Mouse (Mus musculus): ENCODE measurements around the gene B4galt5. TPM values are rescaled to one million over a fixed set of nuclear protein-coding genes. Genes with fewer than 3 reads are reported as not detected.

The B4galt5 gene
- polyA plus RNA-seq, 1 experiment from 2014 or later: 1.5 TPM

- Histone ChIP-seq H3K27me3 (ENCODE audit: control insufficient read depth, insufficient read depth, low read depth, low read length) (no peaks in the 10 kb centered on the region), H3K4me2 (ENCODE audit: low read depth, low read length) (no peak overlapping the region), H3K27ac (ENCODE audit: low read length) (no peak overlapping the region), H3K9me3 (replicated peaks; ENCODE audit: control insufficient read depth, low read length) (no peaks in the 10 kb centered on the region), H3K36me3 (ENCODE audit: control insufficient read depth, insufficient read depth) (no peaks in the 10 kb centered on the region; the same call in 1 of the 2 replicates), H3K4me1 (ENCODE audit: control insufficient read depth, low read depth, low read length) (peaks cover 15% of the 10 kb centered on the region), H3K4me3 (ENCODE audit: low read depth, low read length) (no peak overlapping the region), H3K9ac (ENCODE audit: low read depth, low read length) (no peak overlapping the region)
- peak; percentile 53 for ATAC-seq (ENCODE audit: low read depth)
- WGBS (ENCODE audit: insufficient replicate concordance): 66% methylated on average over 27 of the region's 27 CpGs
Observed at GRCm38 (mm10) chr2:167298729-167299705, 50.0 kb downstream of the B4galt5 start.

- WGBS (ENCODE audit: insufficient replicate concordance): 70% methylated on average over 11 of the region's 11 CpGs
- H3K27ac ChIP-seq (ENCODE audit: low read length): no peak overlapping the region
- H3K4me2 ChIP-seq (ENCODE audit: low read depth, low read length): no peak overlapping the region
- peaks cover 19% of the 10 kb centered on the region for H3K4me1 ChIP-seq (ENCODE audit: control insufficient read depth, low read depth, low read length)
- no peaks in the 10 kb centered on the region for H3K27me3 ChIP-seq (ENCODE audit: control insufficient read depth, insufficient read depth, low read depth, low read length)
- H3K9me3 ChIP-seq (replicated peaks; ENCODE audit: control insufficient read depth, low read length): no peaks in the 10 kb centered on the region
- no peak for ATAC-seq (ENCODE audit: low read depth)
- no peak overlapping the region for H3K4me3 ChIP-seq (ENCODE audit: low read depth, low read length)
- H3K36me3 ChIP-seq (ENCODE audit: control insufficient read depth, insufficient read depth): no peaks in the 10 kb centered on the region; the same call in 1 of the 2 replicates
- H3K9ac ChIP-seq (ENCODE audit: low read depth, low read length): no peak overlapping the region
Observed at GRCm38 (mm10) chr2:167297985-167298384, 51.0 kb downstream of the B4galt5 start.

GRCm38 (mm10) chr2:167294926-167295325 is 54.1 kb downstream of the B4galt5 start:
- Histone ChIP-seq H3K4me2 (ENCODE audit: low read depth, low read length) (no peak overlapping the region), H3K27me3 (ENCODE audit: control insufficient read depth, insufficient read depth, low read depth, low read length) (no peaks in the 10 kb centered on the region), H3K36me3 (ENCODE audit: control insufficient read depth, insufficient read depth) (no peaks in the 10 kb centered on the region), H3K9me3 (replicated peaks; ENCODE audit: control insufficient read depth, low read length) (no peaks in the 10 kb centered on the region), H3K9ac (ENCODE audit: low read depth, low read length) (no peak overlapping the region), H3K4me1 (ENCODE audit: control insufficient read depth, low read depth, low read length) (peaks cover 27% of the 10 kb centered on the region), H3K4me3 (ENCODE audit: low read depth, low read length) (no peak overlapping the region), H3K27ac (ENCODE audit: low read length) (no peak overlapping the region)
- WGBS (ENCODE audit: insufficient replicate concordance): 49% methylated on average over 15 of the region's 15 CpGs
- no peak for ATAC-seq (ENCODE audit: low read depth)

- Histone ChIP-seq H3K4me1 (ENCODE audit: control insufficient read depth, low read depth, low read length) (peaks cover 20% of the 10 kb centered on the region), H3K4me2 (ENCODE audit: low read depth, low read length) (no peak overlapping the region), H3K27ac (ENCODE audit: low read length) (no peak overlapping the region), H3K27me3 (ENCODE audit: control insufficient read depth, insufficient read depth, low read depth, low read length) (no peaks in the 10 kb centered on the region), H3K4me3 (ENCODE audit: low read depth, low read length) (no peak overlapping the region), H3K9ac (ENCODE audit: low read depth, low read length) (no peak overlapping the region), H3K9me3 (replicated peaks; ENCODE audit: control insufficient read depth, low read length) (no peaks in the 10 kb centered on the region), H3K36me3 (ENCODE audit: control insufficient read depth, insufficient read depth) (no peaks in the 10 kb centered on the region)
- 50% methylated on average over 7 of the region's 7 CpGs for WGBS (ENCODE audit: insufficient replicate concordance)
- ATAC-seq (ENCODE audit: low read depth): no peak
Observed at GRCm38 (mm10) chr2:167294216-167294615, 54.8 kb downstream of the B4galt5 start.

GRCm38 (mm10) chr2:167293289-167294085 is 55.5 kb downstream of the B4galt5 start:
- no peak overlapping the region for H3K9ac ChIP-seq (ENCODE audit: low read depth, low read length)
- no peaks in the 10 kb centered on the region for H3K36me3 ChIP-seq (ENCODE audit: control insufficient read depth, insufficient read depth)
- H3K27me3 ChIP-seq (ENCODE audit: control insufficient read depth, insufficient read depth, low read depth, low read length): no peaks in the 10 kb centered on the region
- H3K4me3 ChIP-seq (ENCODE audit: low read depth, low read length): no peak overlapping the region
- H3K4me1 ChIP-seq (ENCODE audit: control insufficient read depth, low read depth, low read length): peaks cover 19% of the 10 kb centered on the region
- ATAC-seq (ENCODE audit: low read depth): peak; percentile 37
- H3K9me3 ChIP-seq (replicated peaks; ENCODE audit: control insufficient read depth, low read length): no peaks in the 10 kb centered on the region
- H3K4me2 ChIP-seq (ENCODE audit: low read depth, low read length): no peak overlapping the region
- H3K27ac ChIP-seq (ENCODE audit: low read length): peak overlapping the region; percentile 21; the same call in 1 of the 2 replicates
- 50% methylated on average over 13 of the region's 13 CpGs for WGBS (ENCODE audit: insufficient replicate concordance)

GRCm38 (mm10) chr2:167292854-167293253 is 56.1 kb downstream of the B4galt5 start:
- ATAC-seq (ENCODE audit: low read depth): peak; percentile 69
- peak overlapping the region; percentile 28; the same call in 1 of the 2 replicates for H3K9ac ChIP-seq (ENCODE audit: low read depth, low read length)
- H3K4me2 ChIP-seq (ENCODE audit: low read depth, low read length): peak overlapping the region; percentile 44
- no peaks in the 10 kb centered on the region for H3K9me3 ChIP-seq (replicated peaks; ENCODE audit: control insufficient read depth, low read length)
- peaks cover 19% of the 10 kb centered on the region for H3K4me1 ChIP-seq (ENCODE audit: control insufficient read depth, low read depth, low read length)
- H3K27ac ChIP-seq (ENCODE audit: low read length): peak overlapping the region; percentile 21; the same call in 1 of the 2 replicates
- no peaks in the 10 kb centered on the region for H3K27me3 ChIP-seq (ENCODE audit: control insufficient read depth, insufficient read depth, low read depth, low read length)
- 4% methylated on average over 6 of the region's 6 CpGs for WGBS (ENCODE audit: insufficient replicate concordance)
- no peaks in the 10 kb centered on the region for H3K36me3 ChIP-seq (ENCODE audit: control insufficient read depth, insufficient read depth)
- no peak overlapping the region for H3K4me3 ChIP-seq (ENCODE audit: low read depth, low read length)

- Histone ChIP-seq H3K27me3 (ENCODE audit: control insufficient read depth, insufficient read depth, low read depth, low read length) (no peaks in the 10 kb centered on the region), H3K9ac (ENCODE audit: low read depth, low read length) (no peak overlapping the region), H3K4me2 (ENCODE audit: low read depth, low read length) (peak overlapping the region; percentile 44), H3K4me1 (ENCODE audit: control insufficient read depth, low read depth, low read length) (peaks cover 19% of the 10 kb centered on the region), H3K36me3 (ENCODE audit: control insufficient read depth, insufficient read depth) (no peaks in the 10 kb centered on the region), H3K4me3 (ENCODE audit: low read depth, low read length) (no peak overlapping the region), H3K27ac (ENCODE audit: low read length) (peak overlapping the region; percentile 21; the same call in 1 of the 2 replicates), H3K9me3 (replicated peaks; ENCODE audit: control insufficient read depth, low read length) (no peaks in the 10 kb centered on the region)
- peak; percentile 83 for ATAC-seq (ENCODE audit: low read depth)
- 38% methylated on average over 4 of the region's 4 CpGs for WGBS (ENCODE audit: insufficient replicate concordance)
Observed at GRCm38 (mm10) chr2:167292151-167292591, 56.8 kb downstream of the B4galt5 start.

GRCm38 (mm10) chr2:167291656-167292055 is 57.3 kb downstream of the B4galt5 start:
- 74% methylated on average over 11 of the region's 11 CpGs for WGBS (ENCODE audit: insufficient replicate concordance)
- Histone ChIP-seq H3K4me3 (ENCODE audit: low read depth, low read length) (no peak overlapping the region), H3K36me3 (ENCODE audit: control insufficient read depth, insufficient read depth) (no peaks in the 10 kb centered on the region), H3K27ac (ENCODE audit: low read length) (no peak overlapping the region), H3K9ac (ENCODE audit: low read depth, low read length) (no peak overlapping the region), H3K9me3 (replicated peaks; ENCODE audit: control insufficient read depth, low read length) (no peaks in the 10 kb centered on the region), H3K27me3 (ENCODE audit: control insufficient read depth, insufficient read depth, low read depth, low read length) (no peaks in the 10 kb centered on the region), H3K4me1 (ENCODE audit: control insufficient read depth, low read depth, low read length) (peaks cover 19% of the 10 kb centered on the region), H3K4me2 (ENCODE audit: low read depth, low read length) (no peak overlapping the region)
- ATAC-seq (ENCODE audit: low read depth): no peak

Measured in liver, embryonic 16.5 days (tissue).